Mouse (Mus musculus) heart, embryonic 13.5 days (tissue): ENCODE results near the gene Tapbp. TPM values are rescaled to one million over a fixed set of nuclear protein-coding genes. Genes with fewer than 3 reads are reported as not detected.

Experiments
- microRNA-seq: library from miRNA; unstranded; fragments of <30 nt; microRNA quantifications from one replicate; pipeline ENCODE4, GENCODE M21; 2016
- polyA plus RNA-seq: library from polyadenylated mRNA; unstranded; fragments of >200 nt; fragmentation: Nextera tagmentation; extraction: Ambion mirVana; gene quantifications from 2 replicates; pipeline ENCODE4 v1.2.1, GENCODE M21; 2015

Gene Tapbp
- polyA plus RNA-seq, 1 experiment from 2014 or later = 36.8 TPM

Small RNA genes within 50 kb of the gene (microRNA-seq; reads per million reads assigned to microRNA genes)
- not detected for gene Gm27740

Other genes with a start within 250 kb of the Tapbp start
- 190 and 194 TPM in 2 replicates for gene Hnrnpm, start 229.0 kb upstream of the Tapbp start, polyA plus RNA-seq
- gene March2, start 197.2 kb upstream of the Tapbp start, polyA plus RNA-seq = 77.3 and 83.7 TPM in 2 replicates
- 318 and 325 TPM in 2 replicates for gene Rab11b, start 155.4 kb upstream of the Tapbp start, polyA plus RNA-seq
- 17.0 and 17.8 TPM in 2 replicates for gene Angptl4, start 134.1 kb upstream of the Tapbp start, polyA plus RNA-seq
- 40.0 and 47.0 TPM in 2 replicates for gene Kank3, start 105.4 kb upstream of the Tapbp start, polyA plus RNA-seq
- 570 and 648 TPM in 2 replicates for gene Rps28, start 91.3 kb upstream of the Tapbp start, polyA plus RNA-seq
- gene Ndufa7, start 91.3 kb upstream of the Tapbp start, polyA plus RNA-seq = 527 and 576 TPM in 2 replicates
- 48.1 and 50.0 TPM in 2 replicates for gene Cd320, start 72.8 kb upstream of the Tapbp start, polyA plus RNA-seq
- not detected in 2 replicates for gene Gm7029, start 42.1 kb upstream of the Tapbp start, polyA plus RNA-seq
- 5.3 and 5.4 TPM in 2 replicates for gene Kifc1, start 25.2 kb upstream of the Tapbp start, polyA plus RNA-seq
- gene Platr17, start 10.8 kb upstream of the Tapbp start, polyA plus RNA-seq = 0.19 TPM in 1 of 2 replicates, not detected in the other
- 31.7 and 35.3 TPM in 2 replicates for gene Daxx, start 6.5 kb upstream of the Tapbp start, polyA plus RNA-seq
- 12.8 and 12.9 TPM in 2 replicates for gene Zbtb22, start within 50 bp of the Tapbp start, polyA plus RNA-seq
- 32.6 and 37.6 TPM in 2 replicates for gene Rgl2, start 13.6 kb downstream of the Tapbp start, polyA plus RNA-seq
- gene Pfdn6, start 24.4 kb downstream of the Tapbp start, polyA plus RNA-seq = 113 and 125 TPM in 2 replicates
- 20.5 and 20.6 TPM in 2 replicates for gene Wdr46, start 24.8 kb downstream of the Tapbp start, polyA plus RNA-seq
- 4.5 and 7.0 TPM in 2 replicates for gene B3galt4, start 35.6 kb downstream of the Tapbp start, polyA plus RNA-seq
- 36.0 and 39.6 TPM in 2 replicates for gene Vps52, start 39.9 kb downstream of the Tapbp start, polyA plus RNA-seq
- gene Rps18, start 40.1 kb downstream of the Tapbp start, polyA plus RNA-seq = 923 and 1,093 TPM in 2 replicates
- 23.4 and 32.0 TPM in 2 replicates for gene H2-K1, start 84.4 kb downstream of the Tapbp start, polyA plus RNA-seq
- gene Ring1, start 108.8 kb downstream of the Tapbp start, polyA plus RNA-seq = 10.4 and 14.9 TPM in 2 replicates
- 37.7 and 45.6 TPM in 2 replicates for gene H2-Ke6, start 112.2 kb downstream of the Tapbp start, polyA plus RNA-seq
- 128 and 130 TPM in 2 replicates for gene Slc39a7, start 115.8 kb downstream of the Tapbp start, polyA plus RNA-seq
- 28.5 and 32.4 TPM in 2 replicates for gene Rxrb, start 115.9 kb downstream of the Tapbp start, polyA plus RNA-seq
- gene Col11a2, start 123.5 kb downstream of the Tapbp start, polyA plus RNA-seq = 0.34 and 0.64 TPM in 2 replicates
- 0.23 TPM in 2 replicates for gene H2-Oa, start 176.4 kb downstream of the Tapbp start, polyA plus RNA-seq
- gene H2-DMa, start 203.6 kb downstream of the Tapbp start, polyA plus RNA-seq = 6.0 TPM in 2 replicates
- 69.0 and 70.0 TPM in 2 replicates for gene Brd2, start 206.7 kb downstream of the Tapbp start, polyA plus RNA-seq
- 0.15 and 0.20 TPM in 2 replicates for gene H2-DMb2, start 227.4 kb downstream of the Tapbp start, polyA plus RNA-seq
- 0.24 and 0.27 TPM in 2 replicates for gene H2-DMb1, start 237.2 kb downstream of the Tapbp start, polyA plus RNA-seq